Mouse (Mus musculus) midbrain, embryonic 12.5 days (tissue): ENCODE measurements at regions not wholly inside any gene's neighbourhood (a gene's known extent, or its start where the extent isn't known, plus 50 kb on each side); places are given as distances from the start of the nearest gene placed in this dataset.

Experiments
- ATAC-seq: fragments of 200-750 bp; cut with Nextera tagmentation; 2 replicates; pipeline ENCODE4 v1.8.0; 2017; ENCODE audit warnings: low read depth, moderate TSS enrichment, moderate library complexity; ENCODE audit not compliant: low FRiP score
- H3K27ac ChIP-seq: fragments of 300-500 bp; sonication (generic); replicated peaks from 2 replicates; pipeline ENCODE4 v1.5.1; 2016; ENCODE audit warnings: mild to moderate bottlenecking
- H3K27me3 ChIP-seq: fragments of 300-500 bp; sonication (generic); 2 replicates; pipeline ENCODE4 v1.6.1; 2016; ENCODE audit warnings: mild to moderate bottlenecking
- H3K36me3 ChIP-seq: fragments of 300-500 bp; sonication (generic); 2 replicates; pipeline ENCODE4 v1.6.1; 2016
- H3K4me1 ChIP-seq: fragments of 300-500 bp; sonication (generic); 2 replicates; pipeline ENCODE4 v1.6.1; 2016
- H3K4me2 ChIP-seq: fragments of 300-500 bp; sonication (generic); replicated peaks from 2 replicates; pipeline ENCODE4 v1.6.1; 2016; ENCODE audit warnings: mild to moderate bottlenecking, moderate library complexity
- H3K4me3 ChIP-seq: fragments of 300-500 bp; sonication (generic); 2 replicates; pipeline ENCODE4 v1.5.1; 2016; ENCODE audit warnings: mild to moderate bottlenecking
- H3K9ac ChIP-seq: fragments of 300-500 bp; sonication (generic); replicated peaks from 2 replicates; pipeline ENCODE4 v1.6.1; 2016; ENCODE audit warnings: mild to moderate bottlenecking, moderate library complexity
- H3K9me3 ChIP-seq: fragments of 300-500 bp; sonication (generic); 2 replicates; pipeline ENCODE4 v1.6.1; 2016; ENCODE audit warnings: mild to moderate bottlenecking
- WGBS: fragments of 180-500 bp; shearing (Covaris S2); methylation state at CpG from one replicate; pipeline ENCODE4 v1.1.7; 2016; 5-methylcytosine and 5-hydroxymethylcytosine counted together

- no peak overlapping the region for H3K27ac ChIP-seq
- WGBS, result 69% methylated on average over 11 of the region's 11 CpGs
- no peak overlapping the region for H3K4me3 ChIP-seq
- H3K4me2 ChIP-seq, result no peak overlapping the region
- H3K27me3 ChIP-seq, result no peaks in the 10 kb centered on the region
- no peak overlapping the region for H3K9ac ChIP-seq
- peaks cover 17% of the 10 kb centered on the region for H3K4me1 ChIP-seq
- ATAC-seq, result no peak
- H3K36me3 ChIP-seq, result no peaks in the 10 kb centered on the region
- no peaks in the 10 kb centered on the region for H3K9me3 ChIP-seq
Observed at GRCm38 (mm10) chr3:137156250-137156975, 184.5 kb upstream of the Emcn start.

- Histone ChIP-seq H3K27ac (no peak overlapping the region), H3K36me3 (no peaks in the 10 kb centered on the region), H3K9ac (no peak overlapping the region), H3K27me3 (no peaks in the 10 kb centered on the region), H3K9me3 (no peaks in the 10 kb centered on the region), H3K4me1 (no peaks in the 10 kb centered on the region), H3K4me2 (no peak overlapping the region), H3K4me3 (no peak overlapping the region)
- WGBS, result 56% methylated on average over 1 of the region's 1 CpGs
- no peak for ATAC-seq
Observed at GRCm38 (mm10) chr3:137189035-137189434, 151.8 kb upstream of the Emcn start.

GRCm38 (mm10) chr3:137190489-137190888 is 150.4 kb upstream of the Emcn start:
- no peaks in the 10 kb centered on the region for H3K27me3 ChIP-seq
- no peaks in the 10 kb centered on the region for H3K4me1 ChIP-seq
- no peak overlapping the region for H3K27ac ChIP-seq
- no peak overlapping the region for H3K9ac ChIP-seq
- H3K36me3 ChIP-seq, result no peaks in the 10 kb centered on the region
- 82% methylated on average over 5 of the region's 5 CpGs for WGBS
- no peaks in the 10 kb centered on the region for H3K9me3 ChIP-seq
- H3K4me3 ChIP-seq, result no peak overlapping the region
- no peak overlapping the region for H3K4me2 ChIP-seq
- ATAC-seq, result no peak

GRCm38 (mm10) chr3:137191009-137191408 is 149.9 kb upstream of the Emcn start:
- Histone ChIP-seq H3K9me3 (no peaks in the 10 kb centered on the region), H3K4me3 (no peak overlapping the region), H3K4me2 (no peak overlapping the region), H3K9ac (no peak overlapping the region), H3K27me3 (no peaks in the 10 kb centered on the region), H3K4me1 (no peaks in the 10 kb centered on the region), H3K27ac (no peak overlapping the region), H3K36me3 (no peaks in the 10 kb centered on the region)
- ATAC-seq, result no peak
- 87% methylated on average over 4 of the region's 4 CpGs for WGBS

- Histone ChIP-seq H3K36me3 (no peaks in the 10 kb centered on the region), H3K27me3 (no peaks in the 10 kb centered on the region), H3K27ac (no peak overlapping the region), H3K9ac (no peak overlapping the region), H3K4me1 (no peaks in the 10 kb centered on the region), H3K4me2 (no peak overlapping the region), H3K4me3 (no peak overlapping the region), H3K9me3 (no peaks in the 10 kb centered on the region)
- 81% methylated on average over 1 of the region's 1 CpGs for WGBS
- ATAC-seq, result no peak
Observed at GRCm38 (mm10) chr3:137193873-137194272, 147.0 kb upstream of the Emcn start.

- Histone ChIP-seq H3K27ac (no peak overlapping the region), H3K36me3 (no peaks in the 10 kb centered on the region), H3K4me2 (no peak overlapping the region), H3K4me3 (no peak overlapping the region), H3K27me3 (no peaks in the 10 kb centered on the region), H3K4me1 (0 out of 2 replicates have a peak, but pooled peaks cover 3% of the 10 kb centered on the region), H3K9ac (no peak overlapping the region), H3K9me3 (no peaks in the 10 kb centered on the region)
- 63% methylated on average over 3 of the region's 3 CpGs for WGBS
- ATAC-seq, result no peak
Observed at GRCm38 (mm10) chr3:137211667-137212066, 129.2 kb upstream of the Emcn start.

- ATAC-seq, result no peak
- H3K4me2 ChIP-seq, result no peak overlapping the region
- no peak overlapping the region for H3K27ac ChIP-seq
- H3K9ac ChIP-seq, result no peak overlapping the region
- no peak overlapping the region for H3K4me3 ChIP-seq
- H3K36me3 ChIP-seq, result no peaks in the 10 kb centered on the region
- H3K4me1 ChIP-seq, result 0 out of 2 replicates have a peak, but pooled peaks cover 3% of the 10 kb centered on the region
- WGBS, result 92% methylated on average over 1 of the region's 1 CpGs
- H3K27me3 ChIP-seq, result no peaks in the 10 kb centered on the region
- H3K9me3 ChIP-seq, result no peaks in the 10 kb centered on the region
Observed at GRCm38 (mm10) chr3:137216036-137216435, 124.8 kb upstream of the Emcn start.

- no peak overlapping the region for H3K4me3 ChIP-seq
- H3K27me3 ChIP-seq, result no peaks in the 10 kb centered on the region
- no peaks in the 10 kb centered on the region for H3K9me3 ChIP-seq
- H3K4me1 ChIP-seq, result no peaks in the 10 kb centered on the region
- ATAC-seq, result no peak
- no peak overlapping the region for H3K4me2 ChIP-seq
- H3K36me3 ChIP-seq, result no peaks in the 10 kb centered on the region
- no peak overlapping the region for H3K9ac ChIP-seq
- H3K27ac ChIP-seq, result no peak overlapping the region
Observed at GRCm38 (mm10) chr3:137217245-137217644, 123.6 kb upstream of the Emcn start.

GRCm38 (mm10) chr3:137217926-137218325 is 122.9 kb upstream of the Emcn start:
- Histone ChIP-seq H3K27ac (no peak overlapping the region), H3K27me3 (no peaks in the 10 kb centered on the region), H3K9ac (no peak overlapping the region), H3K4me3 (no peak overlapping the region), H3K36me3 (no peaks in the 10 kb centered on the region), H3K4me1 (no peaks in the 10 kb centered on the region), H3K4me2 (no peak overlapping the region), H3K9me3 (no peaks in the 10 kb centered on the region)
- WGBS, result 94% methylated on average over 5 of the region's 5 CpGs
- ATAC-seq, result no peak

GRCm38 (mm10) chr3:137226151-137226550 is 114.7 kb upstream of the Emcn start:
- WGBS, result 95% methylated on average over 1 of the region's 1 CpGs
- H3K27me3 ChIP-seq, result no peaks in the 10 kb centered on the region
- H3K4me3 ChIP-seq, result no peak overlapping the region
- ATAC-seq, result no peak
- no peaks in the 10 kb centered on the region for H3K9me3 ChIP-seq
- no peak overlapping the region for H3K27ac ChIP-seq
- H3K36me3 ChIP-seq, result no peaks in the 10 kb centered on the region
- no peak overlapping the region for H3K9ac ChIP-seq
- H3K4me1 ChIP-seq, result no peaks in the 10 kb centered on the region
- H3K4me2 ChIP-seq, result no peak overlapping the region

GRCm38 (mm10) chr3:137227122-137227838 is 113.6 kb upstream of the Emcn start:
- WGBS, result 77% methylated on average over 5 of the region's 5 CpGs
- no peak for ATAC-seq

GRCm38 (mm10) chr3:137228416-137228815 is 112.5 kb upstream of the Emcn start:
- 88% methylated on average over 5 of the region's 5 CpGs for WGBS
- no peak overlapping the region for H3K9ac ChIP-seq
- no peaks in the 10 kb centered on the region for H3K27me3 ChIP-seq
- H3K4me2 ChIP-seq, result no peak overlapping the region
- ATAC-seq, result no peak
- H3K36me3 ChIP-seq, result no peaks in the 10 kb centered on the region
- no peaks in the 10 kb centered on the region for H3K9me3 ChIP-seq
- H3K4me1 ChIP-seq, result no peaks in the 10 kb centered on the region
- no peak overlapping the region for H3K4me3 ChIP-seq
- no peak overlapping the region for H3K27ac ChIP-seq

More at GRCm38 (mm10) chr3:137227122-137227838, 113.6 kb upstream of the Emcn start:
- Histone ChIP-seq H3K9ac (no peak overlapping the region), H3K9me3 (no peaks in the 10 kb centered on the region), H3K4me1 (no peaks in the 10 kb centered on the region), H3K4me2 (no peak overlapping the region), H3K4me3 (no peak overlapping the region), H3K27ac (no peak overlapping the region), H3K27me3 (no peaks in the 10 kb centered on the region), H3K36me3 (no peaks in the 10 kb centered on the region)
